Mouse (Mus musculus) CH12.LX (cell line): Measurements from ENCODE around the gene Fkbp6. TPM values are rescaled to one million over a fixed set of nuclear protein-coding genes. Genes with fewer than 3 reads are reported as not detected.

Source experiments
- DNase-seq: peaks from one replicate; pipeline ENCODE4 v3.0.0-alpha.2; 2013; ENCODE audit errors: extremely low read depth
- H3K27ac ChIP-seq: 2 replicates; pipeline ENCODE4 v1.5.1; 2012; ENCODE audit warnings: low read depth, mild to moderate bottlenecking, control low read depth, moderate library complexity; ENCODE audit not compliant: insufficient read depth
- H3K27me3 ChIP-seq: replicated peaks from 2 replicates; pipeline ENCODE3; 2012; ENCODE audit warnings: inconsistent platforms
- H3K36me3 ChIP-seq, 2 experiments: replicated peaks in 1 of 2; 2 replicates each; pipeline versions ENCODE3 to v1.6.1; 2012; ENCODE audit warnings: inconsistent platforms in 1 of 2, low read length in 1 of 2, mild to moderate bottlenecking in 1 of 2, mixed read lengths in 1 of 2, moderate library complexity in 1 of 2; ENCODE audit not compliant: control insufficient read depth in 1 of 2, insufficient read depth in 1 of 2
- H3K4me1 ChIP-seq, 2 experiments: 2 replicates each; pipeline ENCODE4 v1.6.1; 2012; ENCODE audit warnings: inconsistent platforms in 1 of 2, moderate library complexity in 1 of 2; ENCODE audit not compliant: insufficient read depth in 2 of 2, control insufficient read depth in 1 of 2
- H3K4me2 ChIP-seq: 2 replicates; pipeline ENCODE4 v1.6.1; 2012; ENCODE audit warnings: low read depth, mild to moderate bottlenecking, control low read depth; ENCODE audit not compliant: poor library complexity, insufficient read depth, severe bottlenecking
- H3K4me3 ChIP-seq, 3 experiments: fragments of 150-350 bp in 1 of 3; sonication (generic) in 1 of 3; replicated peaks in 1 of 3; 2 replicates each; pipeline versions ENCODE3 to v1.5.1; 2011 to 2012; ENCODE audit warnings: low read depth in 2 of 3, low read length in 2 of 3, mild to moderate bottlenecking in 2 of 3, moderate library complexity in 2 of 3, control low read depth in 1 of 3, improper control_type of control experiment in 1 of 3, inconsistent platforms in 1 of 3, mixed read lengths in 1 of 3; ENCODE audit not compliant: poor library complexity in 1 of 3
- H3K79me2 ChIP-seq: replicated peaks from 2 replicates; pipeline ENCODE4 v1.6.1; 2012; ENCODE audit warnings: mild to moderate bottlenecking, moderate library complexity; ENCODE audit not compliant: control insufficient read depth, poor library complexity, insufficient read depth, severe bottlenecking; ENCODE audit errors: extremely low read depth
- H3K9ac ChIP-seq: 2 replicates; pipeline ENCODE4 v1.6.1; 2012; ENCODE audit warnings: low read depth, mild to moderate bottlenecking, control low read depth, moderate library complexity; ENCODE audit not compliant: insufficient read depth
- H3K9me3 ChIP-seq: replicated peaks from 2 replicates; pipeline ENCODE3; 2012; ENCODE audit warnings: low read length, inconsistent platforms, mixed read lengths
- CHD2 ChIP-seq: IDR thresholded peaks from 2 replicates; pipeline ENCODE4 v1.6.1; 2011; ENCODE audit warnings: low read length, improper control_type of control experiment
- CTCF ChIP-seq, 2 experiments: IDR thresholded peaks in 1 of 2; conservative IDR thresholded peaks in 1 of 2; 2 replicates each; pipeline ENCODE4 v1.5.1; 2011 to 2012; ENCODE audit warnings: low read depth in 2 of 2, low read length in 2 of 2, improper control_type of control experiment in 1 of 2, inconsistent platforms in 1 of 2, mild to moderate bottlenecking in 1 of 2, moderate library complexity in 1 of 2
- ELF1 ChIP-seq: IDR thresholded peaks from 2 replicates; pipeline ENCODE4 v1.6.1; 2014; ENCODE audit warnings: low read depth, mild to moderate bottlenecking, inconsistent platforms, low read length, improper control_type of control experiment
- GABPA ChIP-seq: IDR thresholded peaks from 2 replicates; pipeline ENCODE4 v1.6.1; 2012; ENCODE audit warnings: low read depth, low read length, improper control_type of control experiment, inconsistent platforms; ENCODE audit not compliant: insufficient replicate concordance
- HCFC1 ChIP-seq: IDR thresholded peaks from 2 replicates; pipeline ENCODE4 v1.6.1; 2012; ENCODE audit warnings: low read depth, mild to moderate bottlenecking, inconsistent platforms, low read length, improper control_type of control experiment
- IRF4 ChIP-seq: IDR thresholded peaks from 2 replicates; pipeline ENCODE4 v1.6.1; 2014; ENCODE audit warnings: low read depth, mild to moderate bottlenecking, inconsistent platforms, low read length, improper control_type of control experiment
- MAZ ChIP-seq: IDR thresholded peaks from 2 replicates; pipeline ENCODE4 v1.6.1; 2012; ENCODE audit warnings: low read depth, mild to moderate bottlenecking, inconsistent platforms, low read length, improper control_type of control experiment, moderate library complexity
- MYC ChIP-seq: IDR thresholded peaks from 2 replicates; pipeline ENCODE4 v1.6.1; 2011; ENCODE audit warnings: low read depth, mild to moderate bottlenecking, improper control_type of control experiment, low read length
- NELFE ChIP-seq: IDR thresholded peaks from 2 replicates; pipeline ENCODE4 v1.6.1; 2011; ENCODE audit warnings: low read depth, low read length, improper control_type of control experiment
- NRF1 ChIP-seq: IDR thresholded peaks from 2 replicates; pipeline ENCODE4 v1.6.1; 2014; ENCODE audit warnings: low read depth, mild to moderate bottlenecking, inconsistent platforms, low read length, improper control_type of control experiment, moderate library complexity
- PAX5 ChIP-seq: IDR thresholded peaks from 2 replicates; pipeline ENCODE4 v1.6.1; 2012; ENCODE audit warnings: low read length, inconsistent platforms, mixed read lengths
- RAD21 ChIP-seq: IDR thresholded peaks from 2 replicates; pipeline ENCODE4 v1.6.1; 2011; ENCODE audit warnings: low read depth, mild to moderate bottlenecking, low read length, improper control_type of control experiment, moderate library complexity
- RCOR1 ChIP-seq: conservative IDR thresholded peaks from 2 replicates; pipeline ENCODE4 v1.6.1; 2012; ENCODE audit warnings: low read depth, mild to moderate bottlenecking, inconsistent platforms, low read length, improper control_type of control experiment
- SMC3 ChIP-seq: IDR thresholded peaks from 2 replicates; pipeline ENCODE4 v1.6.1; 2011; ENCODE audit warnings: low read depth, low read length, improper control_type of control experiment
- TCF12 ChIP-seq: IDR thresholded peaks from 2 replicates; pipeline ENCODE4 v1.6.1; 2014; ENCODE audit warnings: low read depth, mild to moderate bottlenecking, inconsistent platforms, low read length, improper control_type of control experiment
- USF1 ChIP-seq: IDR thresholded peaks from 2 replicates; pipeline ENCODE4 v1.6.1; 2014; ENCODE audit warnings: low read depth, mild to moderate bottlenecking, inconsistent platforms, low read length, improper control_type of control experiment
- ZKSCAN1 ChIP-seq: IDR thresholded peaks from 2 replicates; pipeline ENCODE4 v1.6.1; 2012; ENCODE audit warnings: low read depth, inconsistent platforms, low read length, improper control_type of control experiment, borderline replicate concordance
- ZMIZ1 ChIP-seq: IDR thresholded peaks from 2 replicates; pipeline ENCODE4 v1.6.1; 2012; ENCODE audit warnings: low read depth, mild to moderate bottlenecking, inconsistent platforms, low read length, improper control_type of control experiment
- dilution Hi-C: fragments of 300-500 bp; cut with MboI; formaldehyde crosslinking; loops from 2 replicates; pipeline ENCODE4 v1.14.3; 2020; ENCODE audit warnings: low sequenced_read_pairs; ENCODE audit not compliant: extremely low pct_unique_long_range_greater_than_20kb, extremely low pct_ligation_motif_present
- in situ Hi-C: fragments of 300-500 bp; cut with MboI; formaldehyde crosslinking; loops from 3 replicates; pipeline ENCODE4 v1.14.3; 2019; ENCODE audit warnings: low sequenced_read_pairs, low pct_ligation_motif_present, low pct_unique_long_range_greater_than_20kb, mixed read lengths
- polyA plus RNA-seq: library from polyadenylated mRNA; unstranded; fragments of >175 nt; gene quantifications from 2 replicates; pipeline ENCODE4 v1.2.1, GENCODE M21; 2012; ENCODE audit warnings: low read depth; ENCODE audit not compliant: insufficient read length
- total RNA-seq, 2 experiments: library from RNA; depleted of rRNA; stranded (reverse); fragments of 300-350 nt in 1 of 2; fragments of >200 nt in 1 of 2; gene quantifications; 2 replicates each; pipeline ENCODE4 v1.2.3; 2012 to 2014

Fkbp6 gene
- total and polyA plus RNA-seq, 3 experiments, result not detected

DNA sequence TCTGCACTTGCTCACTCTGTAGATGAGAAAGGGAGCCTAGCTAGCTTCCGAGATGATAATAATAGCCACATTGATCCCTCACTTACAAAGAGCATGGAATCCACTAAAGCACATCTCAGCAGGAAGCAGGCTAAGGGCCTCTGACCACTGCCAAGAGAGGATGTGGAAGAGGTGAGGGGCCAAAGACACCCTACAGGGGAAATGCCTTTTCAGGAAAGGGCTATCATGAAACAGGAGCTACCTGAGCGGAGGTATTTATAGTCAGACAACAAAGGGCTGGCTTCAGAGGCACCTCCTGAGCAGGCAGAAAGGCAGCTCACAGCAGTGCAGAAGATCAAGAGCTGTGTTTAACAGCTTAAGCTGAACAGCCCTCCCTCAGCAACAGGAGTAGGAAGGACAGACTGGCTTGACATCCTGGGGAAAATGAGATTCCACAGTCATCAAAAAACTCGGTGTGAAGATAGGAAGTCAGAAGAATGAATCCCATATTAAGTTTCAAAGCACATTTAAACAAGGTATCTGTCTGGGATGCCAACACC, 23.7 kb downstream of the Fkbp6 start:
- no peaks in the 10 kb centered on the region for H3K9me3 ChIP-seq
- H3K4me3 ChIP-seq, result no peak overlapping the region
- H3K4me2 ChIP-seq, result no peak overlapping the region
- no peak for TF ChIP-seq USF1
- no peak for TF ChIP-seq TCF12
- no peak for TF ChIP-seq ELF1
- TF ChIP-seq ZKSCAN1, result no peak
- no peak for TF ChIP-seq ZMIZ1
- TF ChIP-seq MYC, result no peak
- no peak for TF ChIP-seq IRF4
- no peak for TF ChIP-seq SMC3
- no peak for TF ChIP-seq CHD2
- no peak for TF ChIP-seq PAX5
- H3K4me1 ChIP-seq, result peaks cover 0 to 6% of the 10 kb centered on the region in 2 experiments; a peak in 2 of 4 replicates
- H3K27me3 ChIP-seq, result peaks cover 35% of the 10 kb centered on the region
- H3K79me2 ChIP-seq, result no peaks in the 10 kb centered on the region
- no peak overlapping the region for H3K27ac ChIP-seq
- H3K36me3 ChIP-seq, result no peaks in the 10 kb centered on the region
- no peak for DNase-seq
- in situ Hi-C loops (no loop called here), dilution Hi-C loops (no loop called here)
- H3K9ac ChIP-seq, result no peak overlapping the region

GRCm38 (mm10) chr5:135322197-135322596, 27.6 kb downstream of the Fkbp6 start:
- H3K4me1 ChIP-seq, result peaks cover 7 to 13% of the 10 kb centered on the region in 2 experiments
- peaks cover 5% of the 10 kb centered on the region for H3K27me3 ChIP-seq
- DNase-seq, result no peak
- H3K36me3 ChIP-seq, result no peaks in the 10 kb centered on the region
- H3K79me2 ChIP-seq, result no peaks in the 10 kb centered on the region
- H3K4me3 ChIP-seq, result no peak overlapping the region
- H3K4me2 ChIP-seq, result no peak overlapping the region
- in situ Hi-C loops (no loop called here), dilution Hi-C loops (no loop called here)
- no peak overlapping the region for H3K27ac ChIP-seq
- no peaks in the 10 kb centered on the region for H3K9me3 ChIP-seq
- TF ChIP-seq HCFC1, result peak; percentile 65
- TF ChIP-seq GABPA, result no peak
- TF ChIP-seq NRF1, result peak; percentile 74
- peak; percentile 80; the same call in 1 of the 2 replicates for TF ChIP-seq RCOR1
- TF ChIP-seq, all 38 proteins: peak for 3
- H3K9ac ChIP-seq, result no peak overlapping the region

DNA sequence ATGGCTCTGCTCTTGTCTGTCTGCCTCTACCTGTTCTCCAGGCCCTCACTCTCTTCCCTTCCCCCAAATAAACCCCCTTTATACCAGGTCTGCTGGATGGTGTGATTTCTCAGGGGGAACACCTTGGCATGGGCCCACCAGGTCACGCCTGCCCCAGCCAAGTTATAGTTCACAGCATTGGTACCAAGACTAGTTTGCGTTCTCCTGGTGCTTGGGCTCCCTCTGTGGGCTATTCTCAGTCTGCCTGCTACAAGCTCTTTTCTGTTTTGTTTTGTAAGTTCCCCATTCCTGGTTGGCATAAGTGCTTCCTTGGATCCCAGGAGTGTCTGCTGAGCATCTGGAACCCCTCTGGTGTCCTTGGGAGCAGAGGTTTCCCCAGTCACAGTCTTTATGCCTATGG, 30.0 kb downstream of the Fkbp6 start:
- Histone ChIP-seq H3K27me3 (peaks cover 5% of the 10 kb centered on the region), H3K4me3 (no peak overlapping the region), H3K4me1 (peaks cover 7 to 9% of the 10 kb centered on the region in 2 experiments), H3K79me2 (no peaks in the 10 kb centered on the region), H3K4me2 (no peak overlapping the region), H3K9ac (no peak overlapping the region), H3K9me3 (no peaks in the 10 kb centered on the region), H3K27ac (no peak overlapping the region), H3K36me3 (no peaks in the 10 kb centered on the region)
- dilution Hi-C loops, result no loop called here
- DNase-seq, result peak; percentile 14
- TF ChIP-seq RAD21 (peak; percentile 59), CTCF (conservative IDR thresholded peaks at IDR 0.05 in 1 of 2, IDR thresholded peaks at IDR 0.05 in 1 of 2; ENCODE audit: low read depth in 2 of 2, low read length in 2 of 2) (peak in 1 of 2 experiments; percentile 57; a peak in 2 of 4 replicates), NELFE (no peak), MAZ (no peak), SMC3 (peak; percentile 32)
- in situ Hi-C loops, result no loop called here
